Mouse (Mus musculus) splenic B cell, adult 2 months (primary cell): Measurements from ENCODE around the gene Slc9a3.

Experiments used
- DNase-seq: peaks from one replicate; pipeline ENCODE4 v3.0.0-alpha.2; 2011; ENCODE audit warnings: low read depth, low spot score
- H3K27me3 ChIP-seq: 2 replicates; pipeline ENCODE4 v1.6.1; 2012; ENCODE audit warnings: mild to moderate bottlenecking, low read length, moderate library complexity, mixed read lengths; ENCODE audit not compliant: control insufficient read depth, poor library complexity, insufficient read depth, severe bottlenecking
- H3K36me3 ChIP-seq: 2 replicates; pipeline ENCODE4 v1.6.1; 2012; ENCODE audit warnings: mild to moderate bottlenecking, low read length, moderate library complexity, mixed read lengths; ENCODE audit not compliant: control insufficient read depth, poor library complexity, insufficient read depth, severe bottlenecking

The Slc9a3 gene

GRCm38 (mm10) chr13:74122632-74123031 lies 1.4 kb downstream of the Slc9a3 start:
- DNase-seq, result no peak
- no peaks in the 10 kb centered on the region for H3K36me3 ChIP-seq
- H3K27me3 ChIP-seq, result no peaks in the 10 kb centered on the region

GRCm38 (mm10) chr13:74127571-74127970 lies 6.3 kb downstream of the Slc9a3 start:
- Histone ChIP-seq H3K27me3 (no peaks in the 10 kb centered on the region), H3K36me3 (no peaks in the 10 kb centered on the region)
- no peak for DNase-seq

- no peak for DNase-seq
- Histone ChIP-seq H3K36me3 (no peaks in the 10 kb centered on the region), H3K27me3 (no peaks in the 10 kb centered on the region)
Measured at GRCm38 (mm10) chr13:74129909-74130308, 8.7 kb downstream of the Slc9a3 start.

GRCm38 (mm10) chr13:74138906-74139647 lies 17.8 kb downstream of the Slc9a3 start:
- DNase-seq, result no peak

GRCm38 (mm10) chr13:74140793-74141192 lies 19.5 kb downstream of the Slc9a3 start:
- no peaks in the 10 kb centered on the region for H3K36me3 ChIP-seq
- peaks cover 2% of the 10 kb centered on the region; the same call in 1 of the 2 replicates for H3K27me3 ChIP-seq
- no peak for DNase-seq

More at GRCm38 (mm10) chr13:74138906-74139647, 17.8 kb downstream of the Slc9a3 start:
- H3K27me3 ChIP-seq, result peaks cover 2% of the 10 kb centered on the region; the same call in 1 of the 2 replicates
- no peaks in the 10 kb centered on the region for H3K36me3 ChIP-seq

- DNase-seq, result no peak
- H3K36me3 ChIP-seq, result no peaks in the 10 kb centered on the region
Measured at GRCm38 (mm10) chr13:74143282-74143681, 22.0 kb downstream of the Slc9a3 start.

GRCm38 (mm10) chr13:74144120-74144884 lies 23.0 kb downstream of the Slc9a3 start:
- H3K36me3 ChIP-seq, result no peaks in the 10 kb centered on the region
- peak; percentile 15 for DNase-seq
- H3K27me3 ChIP-seq, result no peaks in the 10 kb centered on the region

More at GRCm38 (mm10) chr13:74143282-74143681, 22.0 kb downstream of the Slc9a3 start:
- H3K27me3 ChIP-seq, result no peaks in the 10 kb centered on the region

- no peaks in the 10 kb centered on the region for H3K27me3 ChIP-seq
- no peaks in the 10 kb centered on the region for H3K36me3 ChIP-seq
- DNase-seq, result no peak
Measured at GRCm38 (mm10) chr13:74145983-74146622, 24.8 kb downstream of the Slc9a3 start.

- Histone ChIP-seq H3K36me3 (no peaks in the 10 kb centered on the region), H3K27me3 (no peaks in the 10 kb centered on the region)
- no peak for DNase-seq
Measured at GRCm38 (mm10) chr13:74147327-74147726, 26.1 kb downstream of the Slc9a3 start.

- Histone ChIP-seq H3K27me3 (no peaks in the 10 kb centered on the region), H3K36me3 (no peaks in the 10 kb centered on the region)
- peak; percentile 56 for DNase-seq
Measured at GRCm38 (mm10) chr13:74166348-74167056, 45.2 kb downstream of the Slc9a3 start.

- no peak for DNase-seq
- H3K27me3 ChIP-seq, result no peaks in the 10 kb centered on the region
- H3K36me3 ChIP-seq, result no peaks in the 10 kb centered on the region
Measured at GRCm38 (mm10) chr13:74167057-74167413, 45.8 kb downstream of the Slc9a3 start.

- DNase-seq, result no peak
- no peaks in the 10 kb centered on the region for H3K36me3 ChIP-seq
- H3K27me3 ChIP-seq, result no peaks in the 10 kb centered on the region
Measured at GRCm38 (mm10) chr13:74167492-74167891, 46.2 kb downstream of the Slc9a3 start.

GRCm38 (mm10) chr13:74169446-74170164 lies 48.3 kb downstream of the Slc9a3 start:
- DNase-seq, result no peak
- Histone ChIP-seq H3K27me3 (no peaks in the 10 kb centered on the region), H3K36me3 (peaks cover 3% of the 10 kb centered on the region; the same call in 1 of the 2 replicates)

GRCm38 (mm10) chr13:74172036-74172435 lies 50.8 kb downstream of the Slc9a3 start:
- H3K27me3 ChIP-seq, result no peaks in the 10 kb centered on the region

More at GRCm38 (mm10) chr13:74172036-74172435, 50.8 kb downstream of the Slc9a3 start:
- H3K36me3 ChIP-seq, result peaks cover 3% of the 10 kb centered on the region; the same call in 1 of the 2 replicates
- no peak for DNase-seq
